Mouse (Mus musculus): Measurements from ENCODE around the gene Gm4869. TPM values are rescaled to one million over a fixed set of nuclear protein-coding genes. Genes with fewer than 3 reads are reported as not detected.
A peak's percentile ranks its signal among the peaks of the same experiment; 100 is the strongest.

Gene Gm4869
- polyA plus RNA-seq (2015; fragmentation: Nextera tagmentation; extraction: Ambion mirVana), result not detected in 2 replicates

GRCm38 (mm10) chr5:140445345-140445744, at the start of gene Gm4869:
TSS of gene Gm4869 (plus strand) at chr5:140445645.
- peaks cover 60% of the 10 kb centered on the region for H3K36me3 ChIP-seq
- no peak within 1 kb of the TSS for H3K9ac ChIP-seq
- H3K4me3 ChIP-seq, result no peak within 1 kb of the TSS
- H3K9me3 ChIP-seq, result no peaks in the 10 kb centered on the region
- ATAC-seq (ENCODE audit: low FRiP score), result no peak
- H3K27ac ChIP-seq, result no peak within 1 kb of the TSS
- no peak within 1 kb of the TSS for H3K4me2 ChIP-seq
- no peaks in the 10 kb centered on the region for H3K27me3 ChIP-seq
- 98% methylated on average over 5 of the region's 5 CpGs for WGBS
- H3K4me1 ChIP-seq (replicated peaks), result peaks cover 6% of the 10 kb centered on the region

- Histone ChIP-seq H3K27ac (no peak overlapping the region), H3K4me1 (replicated peaks) (no peaks in the 10 kb centered on the region), H3K4me2 (no peak overlapping the region), H3K9ac (no peak overlapping the region), H3K9me3 (no peaks in the 10 kb centered on the region), H3K27me3 (no peaks in the 10 kb centered on the region), H3K36me3 (no peaks in the 10 kb centered on the region), H3K4me3 (no peak overlapping the region)
- ATAC-seq (ENCODE audit: low FRiP score), result no peak
- 67% methylated on average over 8 of the region's 8 CpGs for WGBS
Observed at GRCm38 (mm10) chr5:140396166-140396940, 49.1 kb upstream of the Gm4869 start.

GRCm38 (mm10) chr5:140402640-140403270, 42.7 kb upstream of the Gm4869 start:
- 83% methylated on average over 4 of the region's 4 CpGs for whole genome bisulfite sequencing
- Histone ChIP-seq H3K27me3 (no peaks in the 10 kb centered on the region), H3K4me1 (replicated peaks) (no peaks in the 10 kb centered on the region), H3K4me2 (no peak overlapping the region), H3K9me3 (no peaks in the 10 kb centered on the region), H3K27ac (no peak overlapping the region), H3K9ac (no peak overlapping the region), H3K4me3 (no peak overlapping the region), H3K36me3 (no peaks in the 10 kb centered on the region)
- ATAC-seq (ENCODE audit: low FRiP score), result no peak

GRCm38 (mm10) chr5:140405126-140405525, 40.3 kb upstream of the Gm4869 start:
- Histone ChIP-seq H3K4me1 (replicated peaks) (no peaks in the 10 kb centered on the region), H3K36me3 (no peaks in the 10 kb centered on the region)
- 81% methylated on average over 6 of the region's 6 CpGs for whole genome bisulfite sequencing

GRCm38 (mm10) chr5:140406666-140407065, 38.8 kb upstream of the Gm4869 start:
- no peaks in the 10 kb centered on the region for H3K27me3 ChIP-seq
- 73% methylated on average over 6 of the region's 6 CpGs for WGBS
- no peak overlapping the region for H3K4me3 ChIP-seq
- H3K9ac ChIP-seq, result no peak overlapping the region
- H3K4me2 ChIP-seq, result no peak overlapping the region
- no peaks in the 10 kb centered on the region for H3K36me3 ChIP-seq
- H3K4me1 ChIP-seq (replicated peaks), result no peaks in the 10 kb centered on the region
- H3K27ac ChIP-seq, result no peak overlapping the region
- ATAC-seq (ENCODE audit: low FRiP score), result no peak
- H3K9me3 ChIP-seq, result no peaks in the 10 kb centered on the region

More at GRCm38 (mm10) chr5:140405126-140405525, 40.3 kb upstream of the Gm4869 start:
- no peak overlapping the region for H3K4me3 ChIP-seq
- H3K9ac ChIP-seq, result no peak overlapping the region
- no peak for ATAC-seq (ENCODE audit: low FRiP score)
- H3K4me2 ChIP-seq, result no peak overlapping the region
- no peaks in the 10 kb centered on the region for H3K27me3 ChIP-seq
- H3K27ac ChIP-seq, result no peak overlapping the region
- H3K9me3 ChIP-seq, result no peaks in the 10 kb centered on the region

- no peaks in the 10 kb centered on the region for H3K36me3 ChIP-seq
- no peak overlapping the region for H3K4me2 ChIP-seq
- no peak overlapping the region for H3K27ac ChIP-seq
- no peaks in the 10 kb centered on the region for H3K27me3 ChIP-seq
- no peak for ATAC-seq (ENCODE audit: low FRiP score)
- no peaks in the 10 kb centered on the region for H3K9me3 ChIP-seq
- H3K4me1 ChIP-seq (replicated peaks), result no peaks in the 10 kb centered on the region
- no peak overlapping the region for H3K4me3 ChIP-seq
- no peak overlapping the region for H3K9ac ChIP-seq
Observed at GRCm38 (mm10) chr5:140408801-140409200, 36.6 kb upstream of the Gm4869 start.

- Histone ChIP-seq H3K4me2 (no peak overlapping the region), H3K36me3 (no peaks in the 10 kb centered on the region), H3K4me1 (replicated peaks) (no peaks in the 10 kb centered on the region), H3K27me3 (no peaks in the 10 kb centered on the region), H3K9me3 (no peaks in the 10 kb centered on the region), H3K27ac (no peak overlapping the region), H3K4me3 (no peak overlapping the region), H3K9ac (no peak overlapping the region)
- ATAC-seq (ENCODE audit: low FRiP score), result no peak
- 46% methylated on average over 8 of the region's 8 CpGs for WGBS
Observed at GRCm38 (mm10) chr5:140411339-140411738, 34.1 kb upstream of the Gm4869 start.

GRCm38 (mm10) chr5:140414647-140415046, 30.8 kb upstream of the Gm4869 start:
- Histone ChIP-seq H3K4me3 (no peak overlapping the region), H3K27ac (no peak overlapping the region), H3K36me3 (no peaks in the 10 kb centered on the region), H3K9me3 (no peaks in the 10 kb centered on the region), H3K9ac (no peak overlapping the region), H3K27me3 (no peaks in the 10 kb centered on the region), H3K4me2 (no peak overlapping the region), H3K4me1 (replicated peaks) (peaks cover 6% of the 10 kb centered on the region)
- 66% methylated on average over 4 of the region's 4 CpGs for WGBS
- ATAC-seq (ENCODE audit: low FRiP score), result no peak

GRCm38 (mm10) chr5:140418106-140418488, 27.3 kb upstream of the Gm4869 start:
- peak overlapping the region; percentile 100 for H3K4me3 ChIP-seq
- H3K27me3 ChIP-seq, result no peaks in the 10 kb centered on the region
- H3K4me1 ChIP-seq (replicated peaks), result peaks cover 33% of the 10 kb centered on the region
- H3K4me2 ChIP-seq, result peak overlapping the region; percentile 95
- under 1% methylated on average over 12 of the region's 12 CpGs for WGBS
- H3K9ac ChIP-seq, result peak overlapping the region; percentile 99
- H3K36me3 ChIP-seq, result peaks cover 9% of the 10 kb centered on the region
- no peaks in the 10 kb centered on the region for H3K9me3 ChIP-seq
- peak overlapping the region; percentile 94 for H3K27ac ChIP-seq
- ATAC-seq (ENCODE audit: low FRiP score), result no peak

GRCm38 (mm10) chr5:140418489-140419441, 26.7 kb upstream of the Gm4869 start, which contains the start of gene Eif3b:
TSS of gene Eif3b (plus strand) at chr5:140419328.
- H3K27me3 ChIP-seq, result no peaks in the 10 kb centered on the region
- H3K9me3 ChIP-seq, result no peaks in the 10 kb centered on the region
- H3K4me3 ChIP-seq, result peak within 1 kb of the TSS; percentile 100
- H3K36me3 ChIP-seq, result peaks cover 14% of the 10 kb centered on the region
- peak within 1 kb of the TSS; percentile 99 for H3K9ac ChIP-seq
- peak within 1 kb of the TSS; percentile 94 for H3K27ac ChIP-seq
- peak within 1 kb of the TSS; percentile 95 for H3K4me2 ChIP-seq
- WGBS, result under 1% methylated on average over 65 of the region's 65 CpGs
- ATAC-seq (ENCODE audit: low FRiP score), result peak; percentile 94
- peaks cover 33% of the 10 kb centered on the region for H3K4me1 ChIP-seq (replicated peaks)

- ATAC-seq (ENCODE audit: low FRiP score), result no peak; the same call in 1 of the 2 replicates
- Histone ChIP-seq H3K4me2 (peak overlapping the region; percentile 95), H3K9ac (peak overlapping the region; percentile 99), H3K27me3 (no peaks in the 10 kb centered on the region), H3K4me3 (peak overlapping the region; percentile 100), H3K36me3 (peaks cover 14% of the 10 kb centered on the region), H3K9me3 (no peaks in the 10 kb centered on the region), H3K4me1 (replicated peaks) (peaks cover 33% of the 10 kb centered on the region), H3K27ac (peak overlapping the region; percentile 94)
- WGBS, result under 1% methylated on average over 48 of the region's 62 CpGs
Observed at GRCm38 (mm10) chr5:140419442-140420080, 25.9 kb upstream of the Gm4869 start.

Data from hindbrain, embryonic 13.5 days (tissue).